Mouse (Mus musculus): Measurements from ENCODE around the gene Lrig3. TPM values are rescaled to one million over a fixed set of nuclear protein-coding genes. Genes with fewer than 3 reads are reported as not detected.

The Lrig3 gene
- polyA plus RNA-seq, 1 experiment from 2014 or later, result 1.7 TPM

- Histone ChIP-seq H3K9me3 (ENCODE audit: control insufficient read depth, low read length) (no peaks in the 10 kb centered on the region), H3K4me1 (ENCODE audit: control insufficient read depth in 2 of 2, insufficient read depth in 2 of 2, low read length in 2 of 2) (no peaks in the 10 kb centered on the region), H3K27ac (replicated peaks in 1 of 2; ENCODE audit: control insufficient read depth in 1 of 2, insufficient read depth in 1 of 2, low read depth in 2 of 2, low read length in 2 of 2) (no peak overlapping the region), H3K9ac (ENCODE audit: low read length) (no peak overlapping the region), H3K27me3 (ENCODE audit: control insufficient read depth, insufficient read depth, low read length) (no peaks in the 10 kb centered on the region), H3K36me3 (ENCODE audit: control insufficient read depth, insufficient read depth, low read length) (no peaks in the 10 kb centered on the region), H3K4me2 (ENCODE audit: low read length) (no peak overlapping the region), H3K4me3 (ENCODE audit: control insufficient read depth in 1 of 2, insufficient read depth in 1 of 2, low read depth in 1 of 2, low read length in 2 of 2) (no peak overlapping the region)
- WGBS, result 89% methylated on average over 1 of the region's 1 CpGs
- no peak for ATAC-seq (ENCODE audit: insufficient number of reproducible peaks, insufficient read depth, low FRiP score, low read depth)
Observed at GRCm38 (mm10) chr10:125994855-125995254, 28.9 kb downstream of the Lrig3 start.

GRCm38 (mm10) chr10:125995701-125996100, 29.7 kb downstream of the Lrig3 start:
- H3K4me3 ChIP-seq (ENCODE audit: control insufficient read depth in 1 of 2, insufficient read depth in 1 of 2, low read depth in 1 of 2, low read length in 2 of 2), result no peak overlapping the region
- no peaks in the 10 kb centered on the region for H3K36me3 ChIP-seq (ENCODE audit: control insufficient read depth, insufficient read depth, low read length)
- WGBS, result 85% methylated on average over 6 of the region's 6 CpGs
- H3K27me3 ChIP-seq (ENCODE audit: control insufficient read depth, insufficient read depth, low read length), result no peaks in the 10 kb centered on the region
- ATAC-seq (ENCODE audit: insufficient number of reproducible peaks, insufficient read depth, low FRiP score, low read depth), result no peak
- H3K4me1 ChIP-seq (ENCODE audit: control insufficient read depth in 2 of 2, insufficient read depth in 2 of 2, low read length in 2 of 2), result no peaks in the 10 kb centered on the region
- H3K27ac ChIP-seq (replicated peaks in 1 of 2; ENCODE audit: control insufficient read depth in 1 of 2, insufficient read depth in 1 of 2, low read depth in 2 of 2, low read length in 2 of 2), result no peak overlapping the region
- no peak overlapping the region for H3K9ac ChIP-seq (ENCODE audit: low read length)
- no peak overlapping the region for H3K4me2 ChIP-seq (ENCODE audit: low read length)
- H3K9me3 ChIP-seq (ENCODE audit: control insufficient read depth, low read length), result no peaks in the 10 kb centered on the region

- Histone ChIP-seq H3K9ac (ENCODE audit: low read length) (no peak overlapping the region), H3K4me1 (ENCODE audit: control insufficient read depth in 2 of 2, insufficient read depth in 2 of 2, low read length in 2 of 2) (no peaks in the 10 kb centered on the region), H3K4me3 (ENCODE audit: control insufficient read depth in 1 of 2, insufficient read depth in 1 of 2, low read depth in 1 of 2, low read length in 2 of 2) (no peak overlapping the region), H3K27ac (replicated peaks in 1 of 2; ENCODE audit: control insufficient read depth in 1 of 2, insufficient read depth in 1 of 2, low read depth in 2 of 2, low read length in 2 of 2) (no peak overlapping the region), H3K4me2 (ENCODE audit: low read length) (no peak overlapping the region), H3K36me3 (ENCODE audit: control insufficient read depth, insufficient read depth, low read length) (no peaks in the 10 kb centered on the region), H3K27me3 (ENCODE audit: control insufficient read depth, insufficient read depth, low read length) (no peaks in the 10 kb centered on the region), H3K9me3 (ENCODE audit: control insufficient read depth, low read length) (no peaks in the 10 kb centered on the region)
- 72% methylated on average over 9 of the region's 9 CpGs for WGBS
- no peak for ATAC-seq (ENCODE audit: insufficient number of reproducible peaks, insufficient read depth, low FRiP score, low read depth)
Observed at GRCm38 (mm10) chr10:125996989-125997388, 31.0 kb downstream of the Lrig3 start.

GRCm38 (mm10) chr10:125999561-125999960, 33.6 kb downstream of the Lrig3 start:
- Histone ChIP-seq H3K4me1 (ENCODE audit: control insufficient read depth in 2 of 2, insufficient read depth in 2 of 2, low read length in 2 of 2) (no peaks in the 10 kb centered on the region), H3K36me3 (ENCODE audit: control insufficient read depth, insufficient read depth, low read length) (no peaks in the 10 kb centered on the region), H3K4me3 (ENCODE audit: control insufficient read depth in 1 of 2, insufficient read depth in 1 of 2, low read depth in 1 of 2, low read length in 2 of 2) (no peak overlapping the region), H3K27ac (replicated peaks in 1 of 2; ENCODE audit: control insufficient read depth in 1 of 2, insufficient read depth in 1 of 2, low read depth in 2 of 2, low read length in 2 of 2) (no peak overlapping the region), H3K4me2 (ENCODE audit: low read length) (no peak overlapping the region), H3K9me3 (ENCODE audit: control insufficient read depth, low read length) (no peaks in the 10 kb centered on the region), H3K27me3 (ENCODE audit: control insufficient read depth, insufficient read depth, low read length) (no peaks in the 10 kb centered on the region), H3K9ac (ENCODE audit: low read length) (no peak overlapping the region)
- WGBS, result 77% methylated on average over 6 of the region's 6 CpGs
- no peak for ATAC-seq (ENCODE audit: insufficient number of reproducible peaks, insufficient read depth, low FRiP score, low read depth)

GRCm38 (mm10) chr10:126000861-126001390, 35.0 kb downstream of the Lrig3 start:
- Histone ChIP-seq H3K36me3 (ENCODE audit: control insufficient read depth, insufficient read depth, low read length) (no peaks in the 10 kb centered on the region), H3K27ac (replicated peaks in 1 of 2; ENCODE audit: control insufficient read depth in 1 of 2, insufficient read depth in 1 of 2, low read depth in 2 of 2, low read length in 2 of 2) (no peak overlapping the region), H3K27me3 (ENCODE audit: control insufficient read depth, insufficient read depth, low read length) (no peaks in the 10 kb centered on the region), H3K4me3 (ENCODE audit: control insufficient read depth in 1 of 2, insufficient read depth in 1 of 2, low read depth in 1 of 2, low read length in 2 of 2) (no peak overlapping the region), H3K4me2 (ENCODE audit: low read length) (no peak overlapping the region), H3K9me3 (ENCODE audit: control insufficient read depth, low read length) (no peaks in the 10 kb centered on the region), H3K4me1 (ENCODE audit: control insufficient read depth in 2 of 2, insufficient read depth in 2 of 2, low read length in 2 of 2) (no peaks in the 10 kb centered on the region), H3K9ac (ENCODE audit: low read length) (no peak overlapping the region)
- no peak for ATAC-seq (ENCODE audit: insufficient number of reproducible peaks, insufficient read depth, low FRiP score, low read depth)
- WGBS, result 89% methylated on average over 8 of the region's 8 CpGs

- Histone ChIP-seq H3K4me3 (ENCODE audit: control insufficient read depth in 1 of 2, insufficient read depth in 1 of 2, low read depth in 1 of 2, low read length in 2 of 2) (no peak overlapping the region), H3K27ac (replicated peaks in 1 of 2; ENCODE audit: control insufficient read depth in 1 of 2, insufficient read depth in 1 of 2, low read depth in 2 of 2, low read length in 2 of 2) (no peak overlapping the region), H3K4me1 (ENCODE audit: control insufficient read depth in 2 of 2, insufficient read depth in 2 of 2, low read length in 2 of 2) (no peaks in the 10 kb centered on the region), H3K9me3 (ENCODE audit: control insufficient read depth, low read length) (no peaks in the 10 kb centered on the region), H3K4me2 (ENCODE audit: low read length) (no peak overlapping the region), H3K9ac (ENCODE audit: low read length) (no peak overlapping the region), H3K27me3 (ENCODE audit: control insufficient read depth, insufficient read depth, low read length) (no peaks in the 10 kb centered on the region), H3K36me3 (ENCODE audit: control insufficient read depth, insufficient read depth, low read length) (peaks cover 3% of the 10 kb centered on the region; the same call in 1 of the 2 replicates)
- 85% methylated on average over 14 of the region's 14 CpGs for WGBS
- no peak for ATAC-seq (ENCODE audit: insufficient number of reproducible peaks, insufficient read depth, low FRiP score, low read depth)
Observed at GRCm38 (mm10) chr10:126002081-126002755, 36.2 kb downstream of the Lrig3 start.

GRCm38 (mm10) chr10:126002818-126003506, 37.0 kb downstream of the Lrig3 start:
- Histone ChIP-seq H3K36me3 (ENCODE audit: control insufficient read depth, insufficient read depth, low read length) (peaks cover 4% of the 10 kb centered on the region; the same call in 1 of the 2 replicates), H3K27ac (replicated peaks in 1 of 2; ENCODE audit: control insufficient read depth in 1 of 2, insufficient read depth in 1 of 2, low read depth in 2 of 2, low read length in 2 of 2) (no peak overlapping the region), H3K4me2 (ENCODE audit: low read length) (no peak overlapping the region), H3K9ac (ENCODE audit: low read length) (no peak overlapping the region), H3K4me1 (ENCODE audit: control insufficient read depth in 2 of 2, insufficient read depth in 2 of 2, low read length in 2 of 2) (no peaks in the 10 kb centered on the region), H3K9me3 (ENCODE audit: control insufficient read depth, low read length) (no peaks in the 10 kb centered on the region), H3K4me3 (ENCODE audit: control insufficient read depth in 1 of 2, insufficient read depth in 1 of 2, low read depth in 1 of 2, low read length in 2 of 2) (no peak overlapping the region), H3K27me3 (ENCODE audit: control insufficient read depth, insufficient read depth, low read length) (no peaks in the 10 kb centered on the region)
- WGBS, result 87% methylated on average over 18 of the region's 18 CpGs
- no peak for ATAC-seq (ENCODE audit: insufficient number of reproducible peaks, insufficient read depth, low FRiP score, low read depth)
